Mouse (Mus musculus) megakaryocyte, embryonic 14.5 days (primary cell): ENCODE results near the gene Grrp1.

Experiments
- FLI1 ChIP-seq: IDR thresholded peaks from 2 replicates; pipeline ENCODE4 v1.6.1; 2012; ENCODE audit warnings: low read length, inconsistent platforms, mixed read lengths
- GATA1 ChIP-seq: IDR thresholded peaks from 3 replicates; pipeline ENCODE4 v1.6.1; 2012; ENCODE audit warnings: mixed read lengths, low read length, inconsistent platforms, borderline replicate concordance

DNA sequence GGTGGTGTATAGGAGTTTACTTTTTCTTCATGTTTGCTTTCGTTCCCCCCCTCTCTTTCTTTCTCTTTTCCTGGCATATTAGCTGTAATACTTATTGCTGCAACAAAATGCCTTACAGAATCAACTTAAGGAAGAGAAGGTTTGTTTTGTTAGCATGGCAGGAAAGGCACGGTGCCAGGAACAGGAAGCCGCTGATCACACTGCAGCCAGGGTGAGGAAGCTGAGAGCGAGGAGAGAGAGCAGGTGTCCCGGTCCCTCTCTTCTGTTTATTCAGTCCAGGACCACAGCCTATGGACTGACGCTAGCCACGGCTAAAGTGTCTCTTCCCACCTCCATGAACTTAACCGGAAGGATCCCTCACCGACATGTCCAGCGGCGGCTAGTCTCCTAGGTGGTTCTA lies 4.4 kb upstream of the Grrp1 start:
- TF ChIP-seq GATA1: no peak
- TF ChIP-seq FLI1: no peak
